Mouse (Mus musculus): ENCODE data around the gene Hivep2.

GRCm38 (mm10) chr10:13929306-13929705 is 36.6 kb upstream of the Hivep2 start:
- TF ChIP-seq GATA1 (IDR thresholded peaks at IDR 0.05; ENCODE audit: borderline replicate concordance, low read length) (no peak), FLI1 (IDR thresholded peaks at IDR 0.05; ENCODE audit: low read length) (no peak)
